Mouse (Mus musculus): ENCODE measurements at regions not wholly inside any gene's neighbourhood (a gene's known extent, or its start where the extent isn't known, plus 50 kb on each side); places are given as distances from the start of the nearest gene placed in this dataset.

GRCm38 (mm10) chr6:148500251-148501179 is 56.3 kb upstream of the Tmtc1 start:
- ATAC-seq (ENCODE audit: extremely low read depth, insufficient number of reproducible peaks, low FRiP score, low TSS enrichment), result no peak; the same call in 1 of the 2 replicates
- Histone ChIP-seq H3K4me2 (peak overlapping the region; percentile 13; the same call in 1 of the 2 replicates), H3K36me3 (no peaks in the 10 kb centered on the region), H3K9me3 (no peaks in the 10 kb centered on the region), H3K9ac (no peak overlapping the region), H3K4me3 (no peak overlapping the region), H3K27me3 (replicated peaks) (no peaks in the 10 kb centered on the region), H3K4me1 (peaks cover 25% of the 10 kb centered on the region), H3K27ac (replicated peaks) (peak overlapping the region; percentile 94)
- WGBS, result 15% methylated on average over 9 of the region's 9 CpGs

Data from heart, embryonic 13.5 days (tissue).